Mouse (Mus musculus) right cerebral cortex, postnatal 36 days (tissue): ENCODE measurements around the gene Rapgef4.
"Not testable (repeated sequence)": the region's sequence is repeated elsewhere in the genome, so short reads cannot be mapped to it uniquely, and the experiment has no call there.

ENCODE experiments used
- DNase-seq, 2 experiments: peaks; one replicate each; pipeline ENCODE4 v3.0.0; 2022; ENCODE audit warnings: low spot score in 2 of 2, mixed read lengths in 1 of 2

Rapgef4 gene

DNA sequence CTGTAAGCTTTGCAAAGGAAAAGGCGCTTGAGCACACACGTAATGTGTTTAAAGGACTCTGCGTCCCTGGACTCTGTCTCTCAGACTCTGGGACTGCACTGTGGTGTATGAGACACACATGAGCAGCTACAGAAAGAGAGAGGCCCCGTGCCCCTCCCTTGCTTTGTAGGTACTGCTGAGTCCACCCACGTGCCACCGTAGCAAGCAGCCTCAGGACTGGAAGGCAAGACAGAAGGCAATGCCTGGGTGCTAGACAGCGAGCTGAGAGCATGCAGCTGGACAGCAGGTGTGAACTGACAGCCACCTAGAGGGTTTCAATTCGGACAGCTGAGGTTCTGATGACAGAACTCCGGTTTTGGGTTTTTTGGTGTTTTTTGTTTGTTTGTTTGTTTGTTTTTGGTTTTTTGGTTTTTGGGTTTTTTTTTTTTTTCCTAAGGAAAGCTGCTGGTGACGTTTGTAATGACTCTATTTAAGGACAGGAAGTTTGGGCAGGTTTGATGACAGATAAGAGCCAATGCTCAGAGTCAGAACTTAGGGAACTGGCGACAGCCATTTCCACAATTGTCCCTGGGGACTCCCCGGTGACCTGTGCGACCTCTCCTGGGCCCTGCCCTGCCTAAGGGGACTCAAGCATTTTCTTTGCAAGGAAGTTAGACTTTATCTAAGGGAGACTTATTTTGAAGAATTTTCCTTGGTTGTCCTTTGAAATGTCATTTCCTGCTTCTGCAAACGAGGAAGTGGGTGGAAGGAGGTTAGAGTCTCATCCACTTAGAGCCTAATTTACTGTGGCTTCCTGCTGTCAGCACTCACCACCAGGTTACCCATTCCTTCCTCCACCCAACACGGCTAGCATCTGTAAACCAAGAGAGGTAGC, 136.3 kb downstream of the Rapgef4 start:
- peak in 1 of 2 experiments; percentile 42 for DNase-seq

DNA sequence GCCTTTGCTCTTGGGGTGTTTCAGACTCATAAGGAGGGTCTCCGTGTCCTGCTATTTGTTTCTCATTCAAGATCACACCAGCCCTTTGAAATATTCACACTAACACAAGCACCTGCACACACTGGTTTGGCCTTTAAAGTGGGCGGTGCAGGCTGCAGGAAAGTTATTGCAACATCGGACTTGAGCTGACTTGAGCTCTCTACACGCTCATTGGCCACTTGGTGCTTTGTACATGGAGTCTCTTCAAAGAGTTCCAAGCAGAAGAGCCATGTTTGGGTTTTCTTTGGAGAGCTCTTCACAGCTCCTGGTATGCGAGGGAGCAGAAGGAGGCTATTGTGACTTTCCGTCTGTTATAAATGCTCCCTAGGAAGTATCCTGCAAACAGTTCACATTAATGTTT, 139.2 kb downstream of the Rapgef4 start:
- DNase-seq: no peak

DNA sequence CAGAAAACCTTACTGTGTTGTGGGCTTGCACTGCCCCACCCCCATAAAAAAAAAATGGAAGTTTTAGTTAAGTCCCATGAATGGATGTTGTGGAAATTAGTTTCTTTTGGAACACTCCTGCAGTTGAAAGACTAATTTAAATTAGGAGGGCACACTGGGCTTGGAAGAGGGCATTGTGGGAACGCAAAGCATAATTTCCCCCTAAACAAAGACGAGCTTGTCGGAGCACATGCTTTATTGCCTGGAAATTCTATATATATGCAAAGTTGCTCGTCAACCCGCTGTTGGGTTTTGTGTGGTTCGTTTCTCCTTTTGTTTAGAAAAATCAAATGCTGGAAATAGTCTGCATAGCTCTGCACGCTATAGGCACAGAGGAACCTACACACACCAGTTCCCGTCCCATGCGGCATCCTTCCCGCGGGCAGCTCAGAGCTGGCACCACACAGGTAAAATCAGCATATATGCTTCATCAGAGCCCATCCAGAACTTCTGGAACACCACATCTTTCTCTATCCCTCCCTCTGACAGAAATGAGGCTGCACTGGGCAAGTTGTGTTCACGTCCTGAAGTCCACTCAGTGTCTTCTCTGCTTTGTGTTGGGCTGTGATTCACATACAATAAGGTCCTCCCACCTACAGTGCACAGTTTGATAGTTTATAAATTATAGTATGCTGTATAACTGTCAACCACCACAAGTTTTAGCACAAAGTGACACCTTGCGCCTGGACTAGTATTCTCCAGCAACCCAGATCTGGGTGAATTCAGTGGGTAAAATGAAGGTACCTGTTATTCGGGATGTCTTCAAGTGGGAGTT, 141.6 kb downstream of the Rapgef4 start:
- no peak for DNase-seq

DNA sequence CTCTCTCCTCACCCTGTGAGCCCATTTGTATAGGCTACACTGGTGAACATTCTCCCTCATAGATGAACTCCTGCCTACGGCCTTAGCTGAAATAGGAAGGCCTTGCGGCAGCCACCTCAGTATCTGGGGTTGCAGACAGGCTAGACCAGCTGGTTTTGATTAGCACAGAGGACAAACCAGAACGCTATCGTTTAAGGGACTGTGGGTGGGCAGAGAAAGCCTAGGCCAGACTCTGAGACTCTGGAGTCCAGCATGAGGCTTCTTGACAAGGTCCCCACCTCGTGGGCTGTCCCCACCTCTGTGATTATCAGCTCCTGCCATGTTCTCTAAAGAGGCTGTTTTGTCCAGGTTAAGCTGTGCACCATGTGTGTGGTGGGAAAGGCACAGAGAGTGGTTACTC, 142.8 kb downstream of the Rapgef4 start:
- no peak for DNase-seq

DNA sequence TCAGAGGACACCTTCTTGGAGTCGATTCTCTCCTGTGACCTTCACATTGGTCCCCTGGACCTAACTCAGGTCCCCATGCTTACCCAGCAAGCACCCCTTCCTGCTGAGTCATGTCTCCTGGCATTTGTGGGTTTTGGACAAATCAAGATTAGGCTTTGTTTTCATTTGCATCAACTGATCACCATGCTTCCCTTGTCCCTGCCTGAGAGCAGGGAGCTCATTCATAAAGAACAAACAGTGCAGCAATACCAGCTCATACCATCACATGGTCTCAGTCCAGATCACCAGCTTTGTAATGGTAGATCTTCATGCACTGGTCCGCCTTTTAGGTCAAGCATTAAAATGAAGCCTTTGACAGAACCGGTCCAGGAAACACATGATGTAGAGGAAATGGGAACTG, 144.7 kb downstream of the Rapgef4 start:
- DNase-seq: no peak

DNA sequence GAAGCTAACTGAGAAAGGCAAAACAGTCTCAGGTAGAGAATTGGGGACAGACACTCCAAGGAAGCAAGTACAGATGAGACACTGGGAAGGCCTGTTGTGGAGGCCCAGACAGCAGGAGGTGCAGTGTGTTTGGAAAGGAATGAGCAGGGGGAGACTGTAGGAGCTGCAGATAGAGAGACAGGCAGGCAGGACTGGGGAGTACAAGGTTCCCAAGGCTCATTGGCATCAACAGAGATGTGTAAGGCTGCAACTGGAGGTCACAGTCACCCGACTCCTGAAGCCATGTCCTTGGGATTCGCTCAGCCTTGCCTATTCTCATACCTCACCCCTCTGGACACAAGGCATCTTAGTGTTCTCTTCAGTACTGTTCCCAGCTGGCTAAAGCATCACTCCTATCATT, 145.4 kb downstream of the Rapgef4 start:
- no peak for DNase-seq

DNA sequence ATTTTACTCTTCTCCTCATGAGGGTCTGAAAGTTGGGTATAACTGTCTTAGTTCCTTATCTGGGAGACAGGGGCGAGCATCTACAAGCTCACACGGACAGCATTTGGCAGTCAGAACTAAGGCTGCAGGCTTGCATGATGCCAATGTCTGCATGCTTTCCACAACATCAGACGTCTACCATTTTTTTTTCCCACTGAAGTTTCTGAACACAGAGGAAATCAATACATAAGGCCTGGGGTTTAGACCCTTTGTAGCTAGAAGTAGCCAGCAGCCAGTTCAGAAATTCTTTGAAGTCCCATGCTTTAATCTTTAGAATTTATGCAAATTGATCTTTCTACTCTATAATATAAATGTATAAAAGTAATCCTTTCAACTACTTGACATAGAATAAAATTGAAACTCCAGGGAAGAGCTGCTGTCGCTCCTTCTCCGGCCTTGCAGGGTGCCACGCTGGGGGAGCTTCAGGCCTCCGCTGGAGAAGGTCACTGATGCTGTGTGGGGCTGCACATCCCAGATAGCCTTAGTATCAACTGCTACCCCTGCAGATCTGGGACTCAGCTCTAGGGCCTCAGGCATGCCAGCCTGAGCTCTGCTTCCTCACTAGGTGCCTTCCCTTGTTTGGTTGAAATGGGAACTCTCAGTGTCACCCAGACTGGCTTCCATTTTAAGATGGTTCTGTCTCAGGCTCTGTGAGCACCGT, 148.7 kb downstream of the Rapgef4 start:
- no peak for DNase-seq

DNA sequence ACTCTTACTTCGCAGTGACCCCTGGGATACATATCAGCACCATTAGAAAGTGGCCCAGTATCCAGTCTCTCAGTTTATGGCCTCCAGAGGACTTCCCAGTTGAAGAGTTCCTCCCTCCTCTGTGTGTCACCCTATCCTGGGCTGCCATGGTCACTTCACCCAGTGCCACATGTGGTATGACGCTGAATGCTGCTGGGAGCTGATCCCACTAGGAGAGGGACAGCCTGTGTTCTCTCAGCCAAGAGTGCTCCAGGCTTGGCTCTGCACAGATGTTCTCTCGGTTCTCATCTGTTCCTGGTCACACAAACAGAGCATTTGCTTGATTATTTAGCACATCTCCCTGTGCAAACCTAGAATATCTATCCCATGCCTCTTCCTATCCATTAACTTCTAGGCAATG, 151.2 kb downstream of the Rapgef4 start:
- DNase-seq: no peak

DNA sequence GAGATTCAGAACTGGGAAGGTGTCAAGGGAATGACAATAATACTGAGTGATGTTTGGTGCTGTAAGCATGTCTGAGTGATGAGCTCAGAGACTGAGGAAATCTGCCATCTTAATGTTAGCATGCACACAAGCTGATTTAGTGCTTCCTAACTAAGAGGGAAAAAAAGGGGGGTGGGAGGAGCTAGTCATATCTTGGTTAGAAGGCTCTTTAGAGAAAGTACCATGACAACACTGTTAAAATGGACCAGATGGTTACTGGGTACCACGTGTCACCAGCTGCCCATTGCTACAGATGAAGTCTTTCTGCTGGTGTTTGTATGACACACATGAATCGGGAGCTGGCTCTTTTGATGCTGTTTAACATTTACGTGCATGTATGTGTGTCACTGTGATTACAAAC, 155.0 kb downstream of the Rapgef4 start:
- no peak for DNase-seq

DNA sequence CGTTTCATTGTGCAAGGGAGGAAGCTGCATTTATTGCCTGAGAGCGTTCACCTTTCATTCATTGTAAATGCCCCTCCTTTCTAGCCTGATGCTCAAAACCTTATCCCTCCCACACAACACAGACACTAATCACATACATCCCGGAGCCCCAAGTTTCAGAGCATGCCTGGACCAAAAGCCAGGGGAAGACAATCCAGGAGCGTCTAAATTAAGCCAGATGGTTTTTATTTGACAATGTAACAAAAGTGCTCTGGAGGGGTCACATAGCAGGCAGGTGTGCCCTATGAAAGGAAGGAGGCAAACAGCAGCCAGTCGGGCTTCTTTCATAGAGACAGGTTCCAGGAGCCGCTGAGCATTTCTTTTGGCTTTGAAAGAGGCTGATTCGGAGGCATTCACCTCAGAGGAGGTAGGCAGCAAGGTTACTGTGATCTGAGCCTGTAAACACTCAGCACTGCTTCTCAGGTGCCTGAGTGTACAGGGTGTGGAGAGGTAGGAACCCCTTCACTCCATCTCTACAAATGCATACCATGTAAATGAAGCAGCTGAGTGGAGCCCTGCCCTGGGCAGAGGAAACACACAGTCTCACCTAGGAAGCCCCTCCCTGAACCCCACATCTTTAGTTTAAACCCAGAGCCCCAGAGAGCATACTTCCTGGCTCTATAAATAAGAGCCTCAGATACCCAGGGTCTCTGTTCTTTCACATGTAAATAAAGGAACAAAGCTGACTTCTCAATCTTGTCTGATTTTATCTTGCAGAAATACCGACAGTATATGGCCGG, 155.6 kb downstream of the Rapgef4 start:
- no peak for DNase-seq

DNA sequence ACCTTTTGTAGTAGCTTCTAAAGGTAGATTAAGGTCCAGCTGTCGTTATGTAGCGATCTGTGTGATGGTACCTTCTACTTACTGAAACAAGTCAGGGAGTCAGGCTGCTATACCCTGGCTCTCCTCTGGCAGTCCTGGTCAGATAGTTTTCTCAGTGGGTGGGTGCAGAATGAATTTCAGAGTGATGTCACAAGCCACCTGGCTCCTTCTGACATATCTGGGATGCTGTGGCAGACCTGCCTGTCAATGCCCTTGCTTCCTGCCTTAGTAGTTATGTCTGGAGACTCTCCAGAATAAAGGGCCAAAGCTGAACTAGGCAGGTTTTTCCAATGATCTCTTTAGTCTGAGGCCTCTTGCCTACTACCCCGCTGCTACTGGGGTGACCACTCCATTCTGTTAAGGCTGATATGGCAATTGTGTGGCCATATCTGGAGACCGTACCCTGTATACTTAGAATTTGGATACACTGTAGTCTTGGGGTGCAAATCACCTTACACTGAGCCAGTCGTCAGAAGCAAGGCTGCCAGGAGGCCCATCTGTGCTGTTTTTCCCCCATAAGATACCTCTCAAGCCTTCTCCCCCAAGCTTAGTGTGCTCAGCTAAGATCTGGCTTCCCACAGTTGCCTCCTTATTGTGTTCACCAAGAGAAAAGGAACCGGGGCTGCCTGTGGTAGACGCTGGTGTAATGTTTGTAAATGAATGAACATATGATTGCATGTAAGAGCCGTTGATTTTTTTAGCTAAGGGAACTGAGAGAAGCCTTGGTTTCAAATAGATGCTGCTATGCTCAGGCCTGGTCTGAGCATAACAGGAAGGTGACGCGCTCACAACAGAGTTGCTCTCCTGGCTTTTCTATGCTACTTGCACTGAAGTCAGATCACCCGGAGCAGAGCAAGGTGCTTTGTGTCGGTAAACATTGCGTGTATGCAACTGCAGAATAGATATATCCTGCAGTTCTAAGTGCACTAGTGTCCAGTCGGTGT, 159.1 kb downstream of the Rapgef4 start:
- no peak for DNase-seq

DNA sequence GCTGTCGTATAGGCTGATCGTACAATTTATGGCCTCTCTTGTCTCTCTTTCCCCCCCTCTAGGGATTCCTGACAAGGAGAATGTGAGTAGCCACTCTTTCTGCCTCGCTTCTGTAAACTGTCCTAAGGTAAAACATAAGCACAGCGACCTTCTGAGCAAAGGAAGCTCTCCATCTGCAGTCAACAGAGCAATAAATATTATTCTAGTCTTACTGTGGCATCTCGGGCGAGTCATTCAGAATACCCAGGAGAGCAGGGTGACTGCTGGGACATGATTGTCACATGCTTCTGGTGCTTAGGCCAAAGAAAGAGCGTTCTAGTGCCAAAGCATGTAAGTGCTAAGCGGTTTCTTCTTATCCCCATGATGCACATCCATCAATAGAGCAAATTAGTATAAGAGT, 160.1 kb downstream of the Rapgef4 start:
- DNase-seq: no peak

DNA sequence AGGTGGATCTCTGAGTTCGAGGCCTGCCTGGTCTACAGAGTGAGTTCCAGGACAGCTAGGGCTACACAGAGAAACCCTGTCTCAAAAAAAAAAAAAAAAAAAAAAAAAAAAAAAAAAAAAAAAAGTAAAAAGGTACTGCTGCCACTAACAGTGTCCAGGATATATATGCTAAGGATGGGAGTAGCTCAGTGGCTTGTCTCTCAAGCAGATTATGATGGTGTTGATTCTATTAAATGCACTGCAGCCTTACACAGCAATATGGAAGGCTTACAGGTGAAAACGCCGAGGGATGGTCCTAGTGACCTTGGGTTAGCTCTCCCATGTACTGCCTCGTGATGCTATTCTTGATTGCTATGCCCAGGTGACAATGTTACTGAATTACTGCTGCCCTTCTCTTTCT, 160.7 kb downstream of the Rapgef4 start:
- DNase-seq: not testable (repeated sequence)

DNA sequence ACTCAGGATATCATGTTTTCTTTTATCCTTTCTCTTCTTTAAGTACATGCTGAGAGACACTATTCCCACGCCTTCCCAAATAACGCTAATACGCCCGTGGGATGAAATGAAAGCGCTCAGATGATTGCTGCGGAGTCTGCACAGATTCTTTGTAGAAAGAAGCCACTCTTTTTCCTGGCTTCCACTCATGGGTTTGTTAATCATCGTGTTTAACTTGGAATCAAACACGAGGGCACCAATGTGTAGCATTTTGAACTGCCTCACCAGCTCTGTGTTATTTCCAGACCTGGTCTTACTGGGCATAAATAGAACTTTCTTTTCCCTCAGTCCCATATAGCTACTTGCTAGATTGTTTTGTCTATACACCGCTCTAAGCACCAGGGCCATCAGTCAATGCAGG, 162.4 kb downstream of the Rapgef4 start:
- DNase-seq: no peak

DNA sequence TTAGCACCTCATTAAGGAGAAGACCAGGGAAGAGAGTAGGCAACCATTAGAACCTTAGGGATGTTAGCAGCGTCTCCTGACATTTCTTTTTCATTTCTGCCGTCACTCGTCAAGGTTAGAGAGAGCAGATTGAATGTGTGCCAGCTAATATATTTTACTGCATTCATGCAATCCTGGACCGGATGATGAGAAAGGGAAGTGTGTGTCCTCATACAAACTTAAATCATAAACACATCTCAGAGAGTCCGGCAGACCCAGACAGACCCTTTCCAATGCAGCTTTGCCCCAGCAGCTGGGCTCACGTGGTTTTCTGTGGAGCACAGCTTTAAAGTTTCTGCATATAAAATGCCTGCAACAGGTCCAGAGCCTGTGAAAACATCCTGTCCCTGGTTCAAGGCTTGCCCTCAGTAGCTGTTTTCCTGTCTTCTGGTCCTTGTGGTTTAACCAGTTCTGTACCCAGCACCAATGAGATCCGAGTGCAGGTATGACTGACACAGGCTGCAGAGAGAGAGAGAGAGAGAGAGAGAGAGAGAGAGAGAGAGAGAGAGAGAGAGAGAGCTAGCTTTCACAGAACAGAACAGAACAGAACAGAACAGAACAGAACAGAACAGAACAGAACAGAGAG, 163.6 kb downstream of the Rapgef4 start:
- no peak for DNase-seq

DNA sequence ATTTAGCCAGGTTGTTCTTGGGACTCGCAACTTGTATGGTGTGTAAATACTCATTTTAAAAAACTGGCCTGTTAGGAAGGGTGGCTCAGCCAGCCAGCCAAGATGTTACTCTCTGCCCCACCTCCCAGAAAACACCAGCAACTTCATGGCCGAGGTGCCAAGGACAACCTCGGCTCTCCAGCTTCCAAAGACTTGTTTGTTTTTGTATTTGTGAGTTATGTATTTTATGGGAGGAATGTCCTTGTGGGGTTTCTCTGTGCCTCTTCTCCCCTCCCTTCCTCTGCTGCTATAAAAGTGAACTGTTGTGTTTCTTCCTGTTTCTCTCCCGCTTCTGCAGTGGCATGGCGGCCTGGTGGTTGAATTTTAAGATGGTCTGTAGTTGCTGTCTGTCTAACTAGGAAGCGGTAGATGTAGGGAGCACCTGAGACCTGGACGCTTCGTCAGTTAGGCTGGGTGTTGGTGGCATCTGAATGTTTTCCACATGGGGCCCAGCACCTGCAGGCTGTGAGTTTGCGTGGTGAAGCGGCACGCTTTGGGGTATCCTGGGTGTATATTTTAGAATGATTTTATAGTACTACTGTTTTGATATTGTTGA, 164.3 kb downstream of the Rapgef4 start:
- DNase-seq: no peak

DNA sequence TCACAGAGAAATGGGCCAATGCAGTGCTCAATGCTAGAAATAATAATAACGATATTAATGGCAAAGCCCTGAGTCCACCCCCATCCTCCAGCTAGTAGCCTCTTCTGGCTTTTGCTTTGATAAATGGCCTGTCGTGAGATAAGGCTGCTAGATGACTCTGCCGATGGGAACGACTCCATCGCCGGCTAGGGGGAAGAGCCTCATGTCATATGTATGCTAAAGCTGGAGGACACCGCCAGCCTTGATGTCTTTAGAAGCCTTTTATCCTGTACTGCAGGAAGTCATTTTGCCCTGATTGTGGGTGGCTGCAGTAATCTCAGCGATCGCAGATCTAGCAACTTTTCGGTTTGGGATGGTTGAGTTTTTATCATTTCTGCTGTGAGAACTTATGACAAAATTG, 165.0 kb downstream of the Rapgef4 start:
- DNase-seq: no peak

DNA sequence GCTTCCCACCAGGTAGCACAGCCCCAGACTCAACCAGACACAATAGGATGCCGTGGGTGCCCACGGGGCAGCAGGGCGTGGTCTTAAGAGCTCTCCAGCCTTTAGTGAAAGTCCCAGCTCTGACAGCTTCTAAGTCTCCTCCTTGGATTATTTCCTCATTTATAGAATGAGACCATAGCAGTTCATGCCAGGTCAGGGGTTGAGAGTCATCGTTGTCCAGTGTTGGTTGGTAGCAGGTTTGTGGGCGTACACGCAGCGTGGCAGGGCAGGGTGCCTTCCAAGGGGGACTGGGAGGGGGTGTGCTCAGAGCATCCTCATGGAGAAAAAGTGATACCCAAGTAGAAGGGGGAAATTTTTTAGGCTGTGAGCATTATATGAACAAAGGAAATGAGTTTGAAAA, 166.2 kb downstream of the Rapgef4 start:
- no peak for DNase-seq

DNA sequence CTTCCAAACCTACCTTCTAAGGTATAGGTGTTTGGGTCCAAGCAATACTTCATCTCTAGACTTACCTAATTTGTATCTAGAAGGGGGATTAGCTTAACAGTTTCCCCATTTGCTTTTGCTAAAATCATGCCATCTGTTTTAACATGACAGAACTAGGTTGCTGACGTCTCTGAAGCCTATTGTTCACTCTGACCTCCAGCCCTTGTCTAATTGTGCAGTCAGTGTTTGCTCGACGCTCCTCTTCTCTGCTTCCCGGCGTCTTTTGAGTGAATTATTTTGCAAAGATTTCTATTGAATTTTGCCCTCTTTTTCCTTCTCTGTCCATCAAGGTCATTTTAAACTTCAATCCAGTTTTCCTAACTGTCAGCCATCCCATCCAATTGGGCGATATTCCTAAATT, 166.7 kb downstream of the Rapgef4 start:
- DNase-seq: no peak

DNA sequence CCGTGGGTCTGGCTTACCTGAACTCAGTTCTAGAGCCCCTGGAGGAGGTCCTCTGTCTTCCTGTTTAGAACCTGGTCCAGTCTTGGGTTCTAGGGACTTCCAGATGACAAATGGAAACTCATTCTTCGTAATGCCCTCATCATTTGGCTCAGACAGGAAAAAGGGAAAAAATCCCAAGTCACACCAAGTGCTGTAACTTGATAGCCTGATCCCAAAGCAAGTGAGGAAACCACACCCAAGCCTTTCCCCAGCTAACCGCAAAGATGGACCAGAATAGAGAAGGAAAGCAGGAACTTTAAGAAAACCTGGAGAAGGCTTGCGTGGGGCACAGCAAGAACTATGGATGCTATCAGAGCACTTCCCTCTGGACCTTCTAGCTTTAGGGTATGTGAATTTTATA, 167.6 kb downstream of the Rapgef4 start:
- no peak for DNase-seq
